Mouse (Mus musculus): ENCODE measurements around the gene Defa34.
"Not testable (repeated sequence)": the region's sequence is repeated elsewhere in the genome, so short reads cannot be mapped to it uniquely, and the experiment has no call there.

The Defa34 gene

GRCm38 (mm10) chr8:21665497-21665896 is at the start of gene Defa34:
TSS of gene Defa34 (plus strand) at chr8:21665797.
- not testable (repeated sequence) for DNase-seq (ENCODE audit: low read depth)

- not testable (repeated sequence) for DNase-seq (ENCODE audit: low read depth)
Observed at GRCm38 (mm10) chr8:21617883-21618282, 47.7 kb upstream of the Defa34 start, which contains the start of gene Defa26. TSS of gene Defa26 (plus strand) at chr8:21618183.

GRCm38 (mm10) chr8:21655480-21655879 is 10.1 kb upstream of the Defa34 start, which contains the start of gene Defa17:
TSS of gene Defa17 (plus strand) at chr8:21655780.
- not testable (repeated sequence) for DNase-seq (ENCODE audit: low read depth)

- DNase-seq (ENCODE audit: low read depth), result not testable (repeated sequence)
Observed at GRCm38 (mm10) chr8:21703545-21703944, 37.9 kb downstream of the Defa34 start, which contains the start of gene AY761184. TSS of gene AY761184 (minus strand) at chr8:21703645.
